Mouse (Mus musculus) G1E (cell line): Measurements from ENCODE around the gene Hcrtr1.

Experiments used
- CTCF ChIP-seq: IDR thresholded peaks from 2 replicates; pipeline ENCODE4 v1.5.1; 2012; ENCODE audit warnings: low read depth, low read length, inconsistent platforms, mixed read lengths
- GATA1 ChIP-seq: IDR thresholded peaks from 2 replicates; pipeline ENCODE4 v1.6.1; 2012; ENCODE audit warnings: borderline replicate concordance, low read length, inconsistent platforms, mixed read lengths
- GATA2 ChIP-seq: IDR thresholded peaks from 2 replicates; pipeline ENCODE4 v1.6.1; 2012; ENCODE audit warnings: low read depth, low read length, inconsistent platforms, borderline replicate concordance
- POLR2AphosphoS5 ChIP-seq: IDR thresholded peaks from 2 replicates; pipeline ENCODE4 v1.6.1; 2012; ENCODE audit warnings: low read depth, low read length, inconsistent platforms; ENCODE audit not compliant: insufficient replicate concordance

- TF ChIP-seq CTCF = no peak
- no peak for TF ChIP-seq GATA1
- TF ChIP-seq GATA2 = no peak
- TF ChIP-seq POLR2AphosphoS5 = no peak
Measured at GRCm38 (mm10) chr4:130173060-130173822, 34.1 kb upstream of the Hcrtr1 start.
